Mouse (Mus musculus) spleen, adult 2 months (tissue): ENCODE data around the gene Tenm2.

Experiments used
- CTCF ChIP-seq: fragments of 200-500 bp; IDR thresholded peaks from 2 replicates; pipeline ENCODE4 v1.5.1; 2011; ENCODE audit warnings: mild to moderate bottlenecking, inconsistent platforms; ENCODE audit not compliant: insufficient read depth, insufficient read length, insufficient replicate concordance; ENCODE audit errors: extremely low read depth
- POLR2A ChIP-seq: fragments of 200-500 bp; IDR thresholded peaks from 2 replicates; pipeline ENCODE4 v1.6.1; 2011; ENCODE audit warnings: low read depth, low read length, inconsistent platforms

- TF ChIP-seq POLR2A (no peak), CTCF (no peak)
Measured at GRCm38 (mm10) chr11:36250111-36250510, 985.7 kb downstream of the Tenm2 start.
